Mouse (Mus musculus): ENCODE results near the gene Adgrl3.

The Adgrl3 gene

DNA sequence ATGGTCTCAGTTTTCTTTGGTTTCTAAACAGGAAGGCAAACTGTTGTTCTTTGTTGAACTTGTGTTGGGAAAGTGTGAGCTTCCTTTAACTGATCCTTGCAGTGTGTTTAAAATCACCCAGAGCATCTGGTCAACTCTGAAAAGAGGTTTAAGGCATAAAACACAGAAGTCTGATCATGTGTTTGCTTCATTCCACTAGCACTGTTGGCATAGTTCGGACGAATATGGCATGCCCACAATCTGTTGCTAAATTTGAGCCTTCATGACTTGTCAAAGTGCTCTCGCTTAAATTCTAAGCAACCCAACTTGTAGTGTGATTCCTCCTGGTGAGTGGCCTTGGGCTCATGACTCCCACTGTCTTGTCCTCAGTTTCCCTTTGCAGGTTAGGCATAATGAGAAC lies 249.8 kb downstream of the Adgrl3 start:
- DNase-seq, result no peak

DNA sequence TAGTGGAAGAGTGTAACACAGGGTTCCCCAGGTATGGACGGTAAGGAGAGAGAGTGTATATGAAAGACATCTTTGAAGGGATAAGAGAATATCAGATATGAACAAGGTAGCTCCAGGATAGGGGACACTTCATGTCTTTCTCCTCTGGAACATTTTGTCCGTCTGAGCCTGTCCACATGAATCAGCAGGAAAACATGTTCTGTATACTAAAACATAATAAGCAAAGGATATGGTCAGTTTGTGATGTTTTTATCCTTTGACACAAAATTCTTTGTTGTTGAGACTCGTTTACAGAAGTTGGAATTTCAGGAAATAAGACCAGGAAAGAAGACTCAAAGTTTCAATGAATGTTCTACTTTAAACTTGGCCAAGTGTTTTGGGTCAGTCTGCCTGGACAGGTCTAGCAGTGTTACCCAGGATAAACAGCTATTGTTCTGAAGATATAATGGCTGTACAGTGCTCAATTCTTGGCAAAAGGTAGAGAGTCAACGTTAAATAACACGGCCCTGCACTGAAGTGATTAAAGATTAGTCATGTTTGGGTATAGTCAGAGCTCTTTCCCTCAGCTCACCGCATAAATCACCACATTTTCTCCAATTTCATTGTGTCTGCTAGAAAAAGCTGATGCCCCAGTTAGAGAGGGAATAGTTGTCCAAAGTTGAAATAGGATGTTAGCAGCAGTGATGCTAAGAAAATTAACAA lies 255.6 kb downstream of the Adgrl3 start:
- no peak for DNase-seq

DNA sequence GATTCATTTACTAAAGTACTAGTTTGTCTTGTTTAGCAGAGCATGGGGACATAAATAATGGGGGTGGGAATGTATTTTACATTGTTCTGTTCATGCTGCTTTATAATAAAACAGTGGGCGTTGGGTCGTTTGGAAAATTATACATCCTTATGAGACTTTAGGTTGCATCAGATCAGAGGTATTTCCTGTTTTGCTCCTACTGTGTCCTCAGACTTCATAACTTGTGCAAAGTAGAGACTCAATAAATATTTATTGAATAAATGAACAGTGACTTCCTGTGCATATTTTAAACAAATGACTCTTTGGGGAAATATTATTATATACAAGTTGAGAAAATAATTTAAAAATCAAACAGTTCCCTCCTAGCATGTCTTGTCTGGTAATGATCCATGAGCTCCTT lies 259.3 kb downstream of the Adgrl3 start:
- DNase-seq, result no peak

DNA sequence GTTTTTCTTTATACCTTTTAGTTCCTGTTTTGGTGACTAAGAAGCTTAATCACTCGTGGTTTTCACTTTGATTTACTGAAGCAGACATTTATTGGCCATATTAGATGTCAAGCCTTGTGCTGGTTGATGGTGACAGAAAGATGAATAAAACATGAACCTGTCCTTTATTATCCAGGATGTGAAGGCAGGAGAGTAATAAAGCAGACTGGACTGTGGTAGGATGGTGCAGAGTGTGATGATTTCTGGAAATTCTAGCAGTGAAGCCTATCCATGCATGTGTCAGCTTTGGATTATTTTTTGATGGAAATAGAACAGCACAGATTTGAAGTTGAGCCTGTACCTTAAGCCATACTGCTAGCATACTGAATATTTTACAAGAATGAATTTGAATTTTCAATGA lies 265.7 kb downstream of the Adgrl3 start:
- no peak for DNase-seq

DNA sequence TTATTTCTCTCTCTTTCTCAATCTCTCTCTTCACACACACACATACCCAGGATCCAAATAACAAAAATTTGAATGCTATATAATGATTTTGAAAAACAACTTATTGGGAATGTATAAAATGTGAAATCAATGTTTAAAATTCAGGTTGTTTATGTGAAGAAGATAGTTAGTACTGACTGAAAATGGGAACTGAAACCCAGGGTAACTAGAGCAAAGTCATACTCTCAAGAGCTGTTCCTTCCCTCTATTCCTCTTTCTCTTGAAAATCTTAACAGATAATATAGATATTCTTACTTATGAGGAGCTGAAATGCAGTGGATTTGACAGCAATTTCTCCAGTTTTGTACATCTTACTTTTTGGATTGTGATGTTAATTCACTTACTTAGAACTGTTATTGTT lies 281.9 kb downstream of the Adgrl3 start:
- DNase-seq, result no peak

DNA sequence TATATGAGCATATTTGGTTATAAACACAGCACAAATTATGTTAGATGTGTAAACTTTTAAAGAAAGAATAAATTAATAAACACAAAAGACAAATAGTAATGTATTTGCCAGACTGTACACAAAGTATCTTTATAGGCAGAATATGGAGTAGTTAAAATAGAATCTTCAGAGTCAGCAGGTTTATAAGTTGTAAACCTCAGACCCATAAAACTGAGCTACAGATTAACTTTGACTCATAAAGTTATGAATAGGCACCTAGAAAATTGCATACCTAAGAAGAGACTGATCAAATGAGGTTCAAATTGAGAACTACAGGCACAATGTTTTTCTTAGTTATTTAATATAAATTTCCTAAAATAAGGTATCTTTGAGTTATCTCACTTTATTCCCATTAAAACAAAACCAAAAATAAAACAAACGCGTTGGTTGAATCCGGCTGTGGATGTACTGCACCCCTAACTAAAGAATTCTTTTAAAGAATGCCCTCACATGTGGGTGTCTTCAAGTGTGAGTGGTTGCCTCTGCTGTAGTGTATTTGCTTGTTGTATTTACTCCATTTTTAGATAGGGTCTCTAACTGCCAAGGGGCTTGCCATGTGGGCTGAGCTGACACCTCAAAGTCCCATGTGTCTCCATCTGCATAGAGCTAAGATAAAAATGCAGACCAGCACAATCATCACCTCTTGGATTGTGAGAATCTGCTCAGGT lies 297.6 kb downstream of the Adgrl3 start:
- no peak for DNase-seq

DNA sequence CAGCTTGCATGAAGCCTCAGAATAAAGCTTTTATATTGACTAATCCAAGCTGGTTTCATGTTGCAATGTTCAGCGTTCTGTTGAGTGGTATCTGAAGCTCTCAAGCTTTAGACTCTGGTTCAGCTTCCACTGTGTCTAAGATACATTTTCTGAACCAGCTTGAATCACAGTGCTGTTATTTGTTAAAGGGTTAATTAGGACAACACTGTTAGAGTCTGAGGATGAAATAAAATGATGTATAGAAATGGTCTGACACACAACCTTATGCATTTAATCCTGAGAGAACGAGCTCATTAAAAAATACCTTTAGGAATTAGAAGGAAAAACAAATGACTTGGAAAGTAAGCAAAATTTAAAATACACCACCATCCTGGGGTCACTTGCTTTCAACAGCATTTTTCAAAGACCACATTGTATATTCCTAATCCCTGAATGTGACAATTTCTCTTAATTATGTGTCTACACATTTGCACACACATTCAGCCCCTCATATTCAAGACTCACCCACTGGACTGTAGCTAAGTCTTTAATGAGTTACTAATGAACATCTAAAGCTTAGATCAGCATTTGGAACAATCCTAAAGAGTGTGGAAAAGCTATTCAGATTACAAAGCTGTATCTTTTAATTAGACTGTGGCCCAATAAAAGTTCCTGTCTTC lies 301.5 kb downstream of the Adgrl3 start:
- DNase-seq, result no peak

DNA sequence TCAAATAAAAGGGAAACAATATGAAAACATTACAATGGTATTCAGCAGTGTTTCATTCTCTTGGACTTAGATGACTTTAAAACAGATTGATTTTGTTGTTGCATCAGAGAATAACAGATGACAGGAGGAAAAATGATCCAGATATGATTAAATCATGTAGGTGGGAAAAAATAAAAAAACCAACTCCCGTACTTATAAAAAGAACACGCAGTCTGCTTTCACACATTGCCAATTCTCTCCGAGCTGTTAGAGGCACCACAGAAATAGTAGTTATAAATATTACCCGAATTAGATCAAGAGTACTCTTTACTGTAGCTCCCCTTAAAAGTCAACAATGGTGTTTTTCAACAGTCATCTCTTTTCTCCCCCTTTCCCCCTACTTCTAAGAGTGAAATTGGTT lies 302.1 kb downstream of the Adgrl3 start:
- no peak for DNase-seq

DNA sequence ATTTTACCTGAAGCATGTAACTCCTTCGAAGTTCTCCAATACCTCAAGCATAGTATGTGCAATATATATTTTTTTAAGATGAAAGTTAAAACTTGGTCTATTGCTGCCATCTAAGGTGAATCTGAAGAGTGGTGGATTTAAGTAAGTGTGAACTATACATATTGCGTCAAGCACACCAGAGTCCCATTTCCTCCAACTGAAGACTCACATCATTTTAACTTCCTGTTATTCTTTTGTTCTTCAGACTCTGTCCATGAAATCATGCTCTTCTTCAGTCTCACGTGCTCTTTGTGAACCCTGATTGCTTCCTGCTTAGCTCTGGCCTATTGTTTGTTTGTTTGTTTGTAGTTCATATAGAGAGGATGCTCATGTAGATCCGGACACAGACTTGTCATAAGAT lies 307.0 kb downstream of the Adgrl3 start:
- no peak for DNase-seq

DNA sequence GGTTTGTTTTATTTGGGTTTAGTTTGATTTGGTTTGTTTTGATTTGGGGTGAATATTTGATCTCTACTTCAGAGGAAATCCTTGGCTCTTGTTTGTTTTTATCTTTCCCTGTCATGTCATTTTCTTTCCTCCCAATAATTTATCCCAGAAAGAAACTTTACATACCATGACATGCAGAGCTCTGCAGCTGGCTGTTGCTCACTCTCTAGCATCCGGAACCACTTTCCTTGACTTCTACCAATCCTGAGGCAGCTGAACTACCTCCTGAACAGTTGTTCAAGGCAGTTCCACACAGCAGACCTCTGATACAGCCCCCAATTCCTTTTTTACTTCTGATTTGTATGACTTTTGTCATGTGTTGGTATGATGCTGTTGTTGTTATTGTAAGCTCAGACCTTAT lies 307.5 kb downstream of the Adgrl3 start:
- no peak for DNase-seq

DNA sequence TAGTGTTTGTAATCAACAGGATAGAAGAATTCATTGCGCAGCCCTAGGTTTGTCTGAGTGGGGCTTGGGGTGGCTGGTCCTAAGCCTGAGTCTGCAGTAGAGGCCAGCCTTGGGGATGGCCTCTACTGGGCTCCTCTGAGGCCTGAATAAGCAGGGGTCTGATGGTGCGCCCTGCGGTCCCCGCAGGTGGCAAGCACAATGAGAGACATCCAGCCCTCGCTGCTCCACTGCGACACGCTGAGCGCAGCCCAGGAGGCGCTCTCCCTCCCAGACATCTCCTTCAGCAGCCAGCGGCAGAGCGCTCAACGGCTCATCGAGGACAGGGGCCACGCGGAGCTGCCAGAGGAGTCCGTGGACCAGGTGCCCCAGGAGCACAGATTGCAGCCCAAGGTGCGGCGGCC lies 309.6 kb downstream of the Adgrl3 start:
- DNase-seq, result no peak

DNA sequence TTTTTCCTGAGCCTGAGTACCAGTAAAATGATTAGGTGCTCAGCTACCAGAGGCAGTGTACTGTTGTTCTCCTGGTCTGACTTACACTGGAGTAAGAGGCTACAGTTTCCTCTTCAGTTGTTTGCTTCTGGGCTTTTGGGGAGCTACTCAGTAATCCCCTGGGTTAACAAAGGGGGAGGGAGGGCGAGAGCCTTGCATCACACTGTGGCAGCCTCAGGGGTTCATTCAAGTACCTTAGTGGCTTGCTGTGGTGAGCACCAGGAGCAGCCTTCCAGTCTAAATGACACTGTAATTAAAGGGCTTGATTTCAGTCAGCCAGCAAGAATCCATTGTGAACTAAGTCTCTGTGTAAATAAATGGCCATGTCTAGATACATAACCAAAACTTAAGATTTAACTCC lies 324.4 kb downstream of the Adgrl3 start:
- DNase-seq, result no peak

DNA sequence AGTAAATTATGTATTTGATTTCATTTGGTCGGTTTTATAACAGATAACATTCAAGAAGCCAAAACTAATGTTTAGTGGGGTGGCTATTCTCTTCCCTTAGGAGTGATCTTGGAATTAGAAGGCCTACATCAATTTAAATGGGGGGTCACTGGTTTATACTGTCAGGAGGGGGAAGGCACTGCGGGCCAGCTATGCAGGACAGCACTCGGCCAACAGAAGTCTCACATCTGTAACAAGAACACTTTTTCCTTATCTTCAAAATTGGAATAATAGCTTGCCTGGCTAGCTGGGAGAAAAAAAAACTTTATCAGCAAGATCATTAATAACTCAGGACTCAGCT lies 325.1 kb downstream of the Adgrl3 start:
- no peak for DNase-seq

DNA sequence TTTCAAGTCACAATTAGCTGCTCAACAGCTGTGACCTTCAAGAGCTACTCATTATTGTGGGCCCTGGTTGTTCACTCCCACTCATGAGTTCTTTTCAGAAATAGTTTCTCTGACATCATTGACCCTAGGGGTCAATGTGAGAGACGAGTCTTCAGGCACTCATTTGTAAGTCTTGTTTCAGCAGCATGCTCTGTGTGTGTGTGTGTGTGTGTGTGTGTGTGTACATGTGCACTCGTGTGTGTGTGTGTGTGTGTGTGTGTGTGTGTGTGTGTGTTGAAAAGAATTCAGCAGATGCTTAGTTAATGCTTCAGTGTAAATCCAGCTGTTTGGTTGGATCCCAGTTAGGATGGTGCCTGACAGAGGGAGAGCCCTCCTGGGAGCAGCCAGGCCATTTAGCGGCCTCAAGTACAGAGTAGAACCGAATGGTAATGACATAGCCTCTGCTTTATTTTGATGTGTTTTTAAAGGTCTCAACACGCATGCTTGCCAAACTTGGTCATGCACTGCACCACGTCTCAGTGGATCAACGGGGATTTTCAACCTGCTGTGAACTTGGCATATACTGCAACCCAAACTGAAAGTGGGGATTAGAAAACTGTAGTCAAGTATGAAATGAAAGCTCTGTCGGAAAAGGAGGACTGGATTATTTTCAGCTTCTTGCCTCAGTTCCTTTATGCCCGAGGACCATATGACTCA lies 325.6 kb downstream of the Adgrl3 start:
- DNase-seq, result no peak

DNA sequence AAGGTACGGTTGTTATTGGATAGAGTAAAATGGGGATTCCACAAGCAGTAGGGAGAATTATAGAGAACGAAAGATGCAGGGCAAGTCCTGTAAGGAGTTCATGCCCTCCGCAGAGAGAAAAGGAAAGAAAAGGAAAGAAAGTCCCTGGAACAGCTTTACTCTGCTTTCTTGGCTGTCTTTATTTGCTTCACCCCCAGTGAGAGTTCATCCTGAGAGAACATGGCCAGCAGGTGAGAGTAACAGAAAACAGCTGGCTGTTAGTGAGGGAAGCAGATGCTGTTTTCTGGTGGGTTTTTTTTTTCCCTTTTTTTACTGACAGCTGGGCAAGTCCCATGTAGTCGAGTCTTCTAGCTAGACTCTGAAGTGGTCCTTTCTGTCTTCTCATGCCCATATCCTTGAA lies 327.6 kb downstream of the Adgrl3 start:
- DNase-seq, result no peak

DNA sequence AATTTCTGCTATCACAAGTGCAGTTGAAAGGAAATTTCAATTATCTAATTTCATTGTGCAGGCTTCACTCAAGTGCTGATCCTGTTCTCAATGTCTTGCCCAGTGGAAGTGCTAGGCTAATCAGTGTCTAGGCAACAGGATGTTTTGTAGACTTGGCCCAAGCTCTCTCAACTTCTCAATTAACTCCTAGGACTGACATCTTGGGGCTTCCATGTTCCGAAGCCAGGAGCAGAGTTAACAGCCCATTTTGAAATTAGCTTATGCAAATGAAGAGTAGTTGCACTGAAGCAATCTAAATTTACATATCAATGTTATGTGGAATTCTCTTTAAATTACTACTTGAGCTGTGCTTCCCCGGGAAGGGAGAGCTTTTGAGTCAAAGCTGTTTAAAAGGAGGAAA lies 339.6 kb downstream of the Adgrl3 start:
- no peak for DNase-seq

DNA sequence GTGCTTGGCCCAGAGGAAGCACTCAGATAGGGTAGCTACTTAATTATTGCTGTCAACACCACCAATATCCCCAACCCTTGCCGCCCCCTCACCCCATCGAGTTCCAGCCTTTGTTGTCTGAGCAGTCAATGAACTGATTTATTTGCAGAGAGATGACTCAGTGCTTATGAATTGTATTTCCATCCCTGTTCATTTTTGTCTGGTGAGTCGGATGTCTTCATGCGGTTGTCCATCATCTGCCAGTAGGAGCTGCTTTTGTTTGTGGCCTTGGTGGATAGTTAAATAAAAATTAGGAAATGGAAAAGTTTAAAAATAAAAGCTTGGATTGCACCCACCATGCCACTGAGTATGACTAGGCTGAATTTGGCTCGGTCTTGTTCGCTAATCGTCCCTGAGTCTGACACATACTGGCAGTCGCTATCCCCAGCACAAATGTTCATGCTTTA lies 344.3 kb downstream of the Adgrl3 start:
- no peak for DNase-seq

DNA sequence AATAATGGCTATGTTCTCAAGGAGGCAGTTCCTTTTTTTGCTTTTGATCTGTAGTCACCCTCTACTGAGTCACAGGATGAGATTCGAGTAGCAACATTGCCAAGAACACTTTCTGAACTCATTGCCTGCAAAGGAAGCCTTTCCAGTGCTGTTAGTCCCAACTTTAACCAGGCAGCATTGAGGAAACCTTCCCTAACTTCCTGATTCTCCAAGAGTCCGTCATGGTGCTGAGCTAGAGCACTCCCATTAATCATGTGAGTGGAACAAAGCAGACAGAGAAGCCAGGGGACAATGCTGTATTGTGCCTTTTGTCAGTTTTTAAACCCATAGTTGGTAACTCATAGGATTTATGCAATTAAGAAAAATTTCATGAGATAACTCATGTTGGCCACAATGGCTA lies 345.3 kb downstream of the Adgrl3 start:
- DNase-seq, result no peak

DNA sequence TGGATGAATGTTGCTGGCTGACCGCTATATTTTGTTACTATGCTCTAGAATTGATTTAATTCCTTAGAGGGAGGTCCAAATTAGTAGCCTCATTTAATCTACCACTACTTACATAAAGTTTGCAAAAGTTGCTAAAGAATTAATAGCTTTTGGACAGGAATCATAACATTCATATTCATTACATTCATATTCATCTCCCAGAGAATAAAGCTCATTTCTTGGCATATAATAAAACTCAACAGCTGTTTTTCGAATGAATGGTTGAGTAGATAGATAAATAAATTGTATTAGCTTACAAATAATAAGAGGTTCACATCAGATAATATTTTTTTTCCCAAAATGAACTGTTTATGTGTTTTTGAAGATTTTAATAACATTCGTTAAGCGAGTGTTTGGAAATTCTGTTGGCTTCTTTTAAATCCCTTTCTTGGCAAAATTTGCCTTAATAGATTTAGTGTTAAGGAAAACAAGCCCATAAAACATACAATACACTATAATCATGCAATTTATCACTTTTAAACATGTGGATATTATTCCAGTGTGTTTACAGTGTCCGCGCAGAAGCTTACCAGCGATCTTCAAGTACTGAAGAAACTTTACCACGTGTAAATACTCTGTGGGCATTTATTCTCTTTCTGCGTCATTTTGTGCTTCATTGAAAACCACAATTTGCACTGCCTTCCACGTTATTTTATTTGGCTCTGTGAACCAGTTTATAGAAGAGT lies 350.4 kb downstream of the Adgrl3 start:
- DNase-seq, result no peak

DNA sequence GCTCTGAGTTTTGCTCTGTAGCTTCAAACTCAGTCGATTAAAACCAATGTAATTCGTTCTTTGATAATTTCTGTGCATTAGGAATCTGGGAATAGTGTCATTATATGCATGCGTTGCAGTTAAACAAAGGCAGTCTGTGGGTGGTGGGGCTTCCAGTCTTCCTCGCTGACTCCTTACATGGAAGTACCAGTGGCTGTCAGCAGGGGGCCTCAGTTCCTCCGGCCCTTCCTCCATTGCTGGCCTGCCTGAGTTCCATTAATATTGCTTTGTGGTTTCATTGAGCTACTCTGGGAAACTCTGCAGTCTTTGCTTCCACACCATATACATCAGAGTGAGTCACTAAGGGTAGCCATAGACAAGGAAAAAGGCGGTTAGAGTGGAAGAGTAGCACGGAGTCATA lies 356.1 kb downstream of the Adgrl3 start:
- peak; percentile 4 for DNase-seq

DNA sequence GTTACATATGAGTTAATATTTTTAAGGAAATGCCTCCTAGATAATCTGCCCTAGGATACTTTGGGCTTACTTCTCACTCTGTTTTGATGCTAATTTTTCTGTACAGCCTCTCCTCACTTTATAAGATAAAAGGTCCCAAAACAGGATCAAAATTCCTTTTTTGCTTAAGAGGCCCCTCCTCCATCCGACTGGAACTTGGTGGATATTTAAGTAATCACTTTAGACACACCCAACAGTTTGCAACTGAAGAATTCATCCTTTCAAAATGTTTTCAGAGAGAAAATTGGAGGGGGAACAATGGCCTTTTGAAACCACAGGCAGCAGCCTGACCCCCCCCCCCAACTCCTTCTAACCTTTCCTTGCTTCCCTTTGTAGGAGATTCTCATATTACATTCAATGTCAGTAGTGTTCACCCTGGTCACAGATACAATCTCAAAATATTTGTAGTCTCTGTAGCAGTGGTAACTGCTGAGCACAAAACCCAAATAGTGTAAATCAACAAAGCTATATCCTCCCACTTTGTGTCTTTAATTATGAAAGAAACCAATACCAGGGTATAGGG lies 385.7 kb downstream of the Adgrl3 start:
- no peak for DNase-seq

DNA sequence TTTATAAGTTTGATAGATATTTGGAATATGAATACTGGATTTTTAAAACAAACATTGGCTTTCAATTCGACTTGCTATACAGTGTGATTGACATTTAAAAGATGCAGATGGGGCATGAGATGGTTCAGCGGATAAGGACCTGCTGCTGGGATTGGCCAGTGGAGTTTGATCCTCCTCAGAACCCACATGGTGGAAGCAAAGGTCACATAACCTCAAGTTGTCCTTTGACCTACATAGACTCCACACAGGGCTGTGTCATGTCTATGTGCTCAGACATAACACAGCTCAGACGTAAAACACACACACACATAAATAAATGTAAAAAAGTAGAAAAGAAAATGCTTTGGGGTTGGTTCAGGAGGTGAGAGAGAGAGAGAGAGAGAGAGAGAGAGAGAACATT lies 397.4 kb downstream of the Adgrl3 start:
- no peak for DNase-seq

DNA sequence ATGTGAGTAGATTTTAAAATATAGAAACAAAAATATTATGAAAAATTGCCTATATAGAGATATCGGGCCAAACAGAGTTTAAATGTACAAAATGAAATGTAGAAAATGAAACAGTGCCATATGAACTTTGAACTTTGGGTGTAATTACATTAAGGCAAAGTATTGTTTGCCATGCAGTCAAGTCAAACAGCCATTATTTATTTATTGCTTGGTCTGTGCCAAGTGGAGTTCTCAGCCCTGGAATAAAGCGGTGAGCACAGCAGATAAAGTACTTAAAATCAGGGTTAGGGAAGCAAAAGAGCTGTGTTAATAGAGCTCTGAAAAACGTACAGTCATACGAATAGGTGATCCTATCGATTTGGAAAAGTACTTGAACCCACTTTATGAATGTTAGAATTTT lies 407.5 kb downstream of the Adgrl3 start:
- DNase-seq, result no peak

Measured in thymus, postnatal 4 days (tissue).